Mouse (Mus musculus): ENCODE results near the gene Zcchc4. TPM values are rescaled to one million over a fixed set of nuclear protein-coding genes. Genes with fewer than 3 reads are reported as not detected.
"Not testable (repeated sequence)": the region's sequence is repeated elsewhere in the genome, so short reads cannot be mapped to it uniquely, and the experiment has no call there.

Gene Zcchc4
- polyA plus RNA-seq, 1 experiment from 2014 or later = 6.0 TPM

DNA sequence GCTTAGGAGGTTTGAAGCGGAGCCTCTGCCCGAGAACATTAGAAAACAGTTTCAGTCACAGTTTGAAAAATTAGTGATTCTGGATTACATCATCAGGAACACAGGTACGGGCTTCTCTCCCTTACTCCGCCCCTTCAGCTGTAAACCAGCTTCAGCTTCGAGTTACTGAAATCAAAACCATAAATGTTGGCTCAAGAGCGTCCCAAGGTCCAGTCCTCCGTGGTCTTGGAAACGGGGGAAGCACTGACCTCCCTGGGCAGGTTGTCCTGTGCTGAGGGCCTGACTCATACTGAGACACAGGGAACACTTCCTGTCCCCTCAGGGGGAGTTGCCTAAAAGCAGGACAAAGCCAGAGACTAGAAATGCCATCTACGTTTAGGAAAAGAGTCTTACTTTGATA lies 22.1 kb upstream of the Zcchc4 start:
- no peak overlapping the region for H3K4me2 ChIP-seq (ENCODE audit: low read depth, low read length)
- no peak overlapping the region for H3K4me3 ChIP-seq (ENCODE audit: low read depth, low read length)
- H3K9me3 ChIP-seq (replicated peaks; ENCODE audit: control insufficient read depth, low read length) = no peaks in the 10 kb centered on the region
- ATAC-seq (ENCODE audit: low read depth) = no peak
- 76% methylated on average over 9 of the region's 9 CpGs for WGBS (ENCODE audit: insufficient replicate concordance)
- H3K36me3 ChIP-seq (ENCODE audit: control insufficient read depth, insufficient read depth) = peaks cover 3% of the 10 kb centered on the region
- no peak overlapping the region for H3K27ac ChIP-seq (ENCODE audit: low read length)
- H3K9ac ChIP-seq (ENCODE audit: low read depth, low read length) = no peak overlapping the region
- no peaks in the 10 kb centered on the region for H3K27me3 ChIP-seq (ENCODE audit: control insufficient read depth, insufficient read depth, low read depth, low read length)
- H3K4me1 ChIP-seq (ENCODE audit: control insufficient read depth, low read depth, low read length) = no peaks in the 10 kb centered on the region; the same call in 1 of the 2 replicates

GRCm38 (mm10) chr5:52754196-52754595 lies 21.0 kb upstream of the Zcchc4 start:
- Histone ChIP-seq H3K27me3 (ENCODE audit: control insufficient read depth, insufficient read depth, low read depth, low read length) (no peaks in the 10 kb centered on the region), H3K4me3 (ENCODE audit: low read depth, low read length) (no peak overlapping the region), H3K4me1 (ENCODE audit: control insufficient read depth, low read depth, low read length) (no peaks in the 10 kb centered on the region), H3K9me3 (replicated peaks; ENCODE audit: control insufficient read depth, low read length) (no peaks in the 10 kb centered on the region), H3K4me2 (ENCODE audit: low read depth, low read length) (no peak overlapping the region), H3K27ac (ENCODE audit: low read length) (no peak overlapping the region), H3K36me3 (ENCODE audit: control insufficient read depth, insufficient read depth) (peaks cover 3% of the 10 kb centered on the region), H3K9ac (ENCODE audit: low read depth, low read length) (no peak overlapping the region)
- no peak for ATAC-seq (ENCODE audit: low read depth)

DNA sequence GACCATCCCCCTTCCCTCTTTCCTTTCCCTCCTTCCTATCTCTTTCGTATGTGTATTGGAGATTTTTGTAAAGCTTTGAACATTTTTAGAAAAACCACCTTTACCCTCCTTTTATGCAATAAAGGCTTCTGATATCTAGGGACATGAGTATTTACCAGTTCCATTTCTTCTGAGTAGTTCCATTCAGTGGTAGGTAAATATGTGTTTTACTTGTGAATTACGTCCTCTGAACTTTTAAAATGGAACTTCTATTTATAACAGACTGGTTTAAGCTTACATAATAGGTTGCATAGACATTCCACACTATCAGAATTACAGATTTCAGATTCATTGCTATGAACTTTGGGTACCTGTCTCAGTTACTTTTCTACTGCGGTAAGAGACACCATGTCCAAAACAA lies 19.9 kb upstream of the Zcchc4 start:
- H3K27ac ChIP-seq (ENCODE audit: low read length) = no peak overlapping the region
- H3K36me3 ChIP-seq (ENCODE audit: control insufficient read depth, insufficient read depth) = peaks cover 3% of the 10 kb centered on the region
- no peak overlapping the region for H3K4me2 ChIP-seq (ENCODE audit: low read depth, low read length)
- no peaks in the 10 kb centered on the region for H3K9me3 ChIP-seq (replicated peaks; ENCODE audit: control insufficient read depth, low read length)
- no peaks in the 10 kb centered on the region for H3K27me3 ChIP-seq (ENCODE audit: control insufficient read depth, insufficient read depth, low read depth, low read length)
- H3K4me3 ChIP-seq (ENCODE audit: low read depth, low read length) = no peak overlapping the region
- 86% methylated on average over 3 of the region's 3 CpGs for WGBS (ENCODE audit: insufficient replicate concordance)
- H3K4me1 ChIP-seq (ENCODE audit: control insufficient read depth, low read depth, low read length) = no peaks in the 10 kb centered on the region
- ATAC-seq (ENCODE audit: low read depth) = no peak
- no peak overlapping the region for H3K9ac ChIP-seq (ENCODE audit: low read depth, low read length)

- H3K9me3 ChIP-seq (replicated peaks; ENCODE audit: control insufficient read depth, low read length) = no peaks in the 10 kb centered on the region
- H3K36me3 ChIP-seq (ENCODE audit: control insufficient read depth, insufficient read depth) = peaks cover 4% of the 10 kb centered on the region; the same call in 1 of the 2 replicates
- WGBS (ENCODE audit: insufficient replicate concordance) = 87% methylated on average over 6 of the region's 6 CpGs
- H3K4me2 ChIP-seq (ENCODE audit: low read depth, low read length) = no peak overlapping the region
- no peak overlapping the region for H3K9ac ChIP-seq (ENCODE audit: low read depth, low read length)
- H3K4me3 ChIP-seq (ENCODE audit: low read depth, low read length) = no peak overlapping the region
- no peaks in the 10 kb centered on the region for H3K27me3 ChIP-seq (ENCODE audit: control insufficient read depth, insufficient read depth, low read depth, low read length)
- ATAC-seq (ENCODE audit: low read depth) = no peak
- H3K27ac ChIP-seq (ENCODE audit: low read length) = no peak overlapping the region
- H3K4me1 ChIP-seq (ENCODE audit: control insufficient read depth, low read depth, low read length) = no peaks in the 10 kb centered on the region
Observed at GRCm38 (mm10) chr5:52755989-52756388, 19.2 kb upstream of the Zcchc4 start.

DNA sequence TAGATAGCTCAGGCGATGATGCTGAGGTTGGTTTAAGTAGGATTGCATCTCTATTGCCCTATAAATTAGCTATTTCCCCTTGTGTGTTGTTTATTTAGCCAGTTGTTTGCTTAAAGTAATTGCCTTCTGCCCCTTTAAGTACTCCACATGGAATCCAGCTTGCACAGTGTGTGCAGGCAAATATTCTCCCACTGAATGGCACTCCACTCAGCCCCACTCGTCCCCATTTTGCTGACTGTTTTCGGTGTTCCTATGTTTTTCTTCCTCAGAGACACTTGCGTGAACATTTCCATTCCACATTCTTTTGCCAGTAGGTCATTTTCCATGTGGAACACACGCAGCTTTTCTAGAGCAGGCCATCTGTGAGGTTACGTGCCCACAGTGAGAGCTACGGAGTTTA lies 12.6 kb upstream of the Zcchc4 start:
- Histone ChIP-seq H3K4me2 (ENCODE audit: low read depth, low read length) (no peak overlapping the region), H3K9ac (ENCODE audit: low read depth, low read length) (no peak overlapping the region), H3K27me3 (ENCODE audit: control insufficient read depth, insufficient read depth, low read depth, low read length) (no peaks in the 10 kb centered on the region), H3K4me3 (ENCODE audit: low read depth, low read length) (no peak overlapping the region), H3K9me3 (replicated peaks; ENCODE audit: control insufficient read depth, low read length) (no peaks in the 10 kb centered on the region), H3K27ac (ENCODE audit: low read length) (no peak overlapping the region), H3K4me1 (ENCODE audit: control insufficient read depth, low read depth, low read length) (no peaks in the 10 kb centered on the region), H3K36me3 (ENCODE audit: control insufficient read depth, insufficient read depth) (peaks cover 5% of the 10 kb centered on the region)
- no peak for ATAC-seq (ENCODE audit: low read depth)
- WGBS (ENCODE audit: insufficient replicate concordance) = 91% methylated on average over 7 of the region's 7 CpGs

- H3K9ac ChIP-seq (ENCODE audit: low read depth, low read length) = no peak overlapping the region
- peaks cover 19% of the 10 kb centered on the region for H3K4me1 ChIP-seq (ENCODE audit: control insufficient read depth, low read depth, low read length)
- H3K27me3 ChIP-seq (ENCODE audit: control insufficient read depth, insufficient read depth, low read depth, low read length) = no peaks in the 10 kb centered on the region
- H3K36me3 ChIP-seq (ENCODE audit: control insufficient read depth, insufficient read depth) = peaks cover 2% of the 10 kb centered on the region
- no peak overlapping the region for H3K4me3 ChIP-seq (ENCODE audit: low read depth, low read length)
- ATAC-seq (ENCODE audit: low read depth) = no peak
- H3K4me2 ChIP-seq (ENCODE audit: low read depth, low read length) = no peak overlapping the region
- H3K9me3 ChIP-seq (replicated peaks; ENCODE audit: control insufficient read depth, low read length) = no peaks in the 10 kb centered on the region
- H3K27ac ChIP-seq (ENCODE audit: low read length) = no peak overlapping the region
- WGBS (ENCODE audit: insufficient replicate concordance) = 71% methylated on average over 5 of the region's 5 CpGs
Observed at GRCm38 (mm10) chr5:52774267-52774666, 942 bp upstream of the Zcchc4 start.

GRCm38 (mm10) chr5:52776466-52777354 lies 1.5 kb downstream of the Zcchc4 start:
- not testable (repeated sequence) for H3K9ac ChIP-seq (ENCODE audit: low read depth, low read length); H3K9me3 ChIP-seq (replicated peaks; ENCODE audit: control insufficient read depth, low read length); H3K27me3 ChIP-seq (ENCODE audit: control insufficient read depth, insufficient read depth, low read depth, low read length); H3K36me3 ChIP-seq (ENCODE audit: control insufficient read depth, insufficient read depth); H3K4me3 ChIP-seq (ENCODE audit: low read depth, low read length)
- Histone ChIP-seq H3K27ac (ENCODE audit: low read length) (peak overlapping the region; percentile 27), H3K4me1 (ENCODE audit: control insufficient read depth, low read depth, low read length) (peaks cover 19% of the 10 kb centered on the region), H3K4me2 (ENCODE audit: low read depth, low read length) (peak overlapping the region; percentile 36; the same call in 1 of the 2 replicates)
- 66% methylated on average over 8 of the region's 8 CpGs for WGBS (ENCODE audit: insufficient replicate concordance)
- peak; percentile 95 for ATAC-seq (ENCODE audit: low read depth)

GRCm38 (mm10) chr5:52782523-52783250 lies 7.5 kb downstream of the Zcchc4 start:
- no peaks in the 10 kb centered on the region for H3K36me3 ChIP-seq (ENCODE audit: control insufficient read depth, insufficient read depth)
- H3K4me1 ChIP-seq (ENCODE audit: control insufficient read depth, low read depth, low read length) = peaks cover 9% of the 10 kb centered on the region
- H3K4me2 ChIP-seq (ENCODE audit: low read depth, low read length) = peak overlapping the region; percentile 73
- H3K27me3 ChIP-seq (ENCODE audit: control insufficient read depth, insufficient read depth, low read depth, low read length) = no peaks in the 10 kb centered on the region
- peak overlapping the region; percentile 82 for H3K9ac ChIP-seq (ENCODE audit: low read depth, low read length)
- peak; percentile 95 for ATAC-seq (ENCODE audit: low read depth)
- H3K27ac ChIP-seq (ENCODE audit: low read length) = peak overlapping the region; percentile 72; the same call in 1 of the 2 replicates
- no peaks in the 10 kb centered on the region for H3K9me3 ChIP-seq (replicated peaks; ENCODE audit: control insufficient read depth, low read length)
- peak overlapping the region; percentile 89 for H3K4me3 ChIP-seq (ENCODE audit: low read depth, low read length)
- WGBS (ENCODE audit: insufficient replicate concordance) = 4% methylated on average over 37 of the region's 37 CpGs

DNA sequence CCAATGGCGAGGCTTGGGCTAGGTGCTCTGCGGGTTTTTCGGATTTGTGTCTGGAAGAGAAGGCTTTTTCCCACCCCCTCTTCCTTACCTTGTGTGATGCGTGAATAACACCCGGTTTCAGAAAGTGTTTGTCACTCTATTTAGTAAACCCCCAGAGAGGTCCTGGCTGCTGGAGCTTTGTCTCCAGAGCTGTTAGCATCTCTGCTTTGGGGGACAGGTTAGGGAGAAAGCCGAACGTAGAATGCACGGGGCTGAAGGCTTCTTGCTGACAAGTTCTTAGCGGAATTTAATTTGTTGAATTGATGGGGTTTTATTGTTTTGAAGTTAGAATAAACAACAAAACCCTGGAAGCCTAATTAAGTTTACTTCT lies 8.0 kb downstream of the Zcchc4 start:
- Histone ChIP-seq H3K4me2 (ENCODE audit: low read depth, low read length) (peak overlapping the region; percentile 73), H3K4me3 (ENCODE audit: low read depth, low read length) (peak overlapping the region; percentile 89), H3K9ac (ENCODE audit: low read depth, low read length) (peak overlapping the region; percentile 82), H3K36me3 (ENCODE audit: control insufficient read depth, insufficient read depth) (no peaks in the 10 kb centered on the region), H3K27me3 (ENCODE audit: control insufficient read depth, insufficient read depth, low read depth, low read length) (no peaks in the 10 kb centered on the region), H3K4me1 (ENCODE audit: control insufficient read depth, low read depth, low read length) (peaks cover 9% of the 10 kb centered on the region), H3K27ac (ENCODE audit: low read length) (peak overlapping the region; percentile 72; the same call in 1 of the 2 replicates), H3K9me3 (replicated peaks; ENCODE audit: control insufficient read depth, low read length) (no peaks in the 10 kb centered on the region)
- under 1% methylated on average over 9 of the region's 9 CpGs for WGBS (ENCODE audit: insufficient replicate concordance)
- ATAC-seq (ENCODE audit: low read depth) = peak; percentile 46; the same call in 1 of the 2 replicates

Data from liver, embryonic 16.5 days (tissue).